Mouse (Mus musculus): ENCODE data around the gene Gm9747.

Gm9747 gene

GRCm38 (mm10) chr1:82232812-82233211, at the start of gene Gm9747:
Gene Gm9747, plus strand, starts transcription at chr1:82233112.
- DNase-seq (ENCODE audit: low read depth, low spot score), result no peak
- Histone ChIP-seq H3K27me3 (ENCODE audit: control insufficient read depth, insufficient read depth, low read length, poor library complexity, severe bottlenecking) (no peaks in the 10 kb centered on the region; the same call in 1 of the 2 replicates), H3K36me3 (ENCODE audit: control insufficient read depth, insufficient read depth, low read length, poor library complexity, severe bottlenecking) (no peaks in the 10 kb centered on the region)

GRCm38 (mm10) chr1:82183913-82184442, 48.9 kb upstream of the Gm9747 start:
- no peaks in the 10 kb centered on the region for H3K27me3 ChIP-seq (ENCODE audit: control insufficient read depth, insufficient read depth, low read length, poor library complexity, severe bottlenecking)
- DNase-seq (ENCODE audit: low read depth, low spot score), result no peak
- H3K36me3 ChIP-seq (ENCODE audit: control insufficient read depth, insufficient read depth, low read length, poor library complexity, severe bottlenecking), result no peaks in the 10 kb centered on the region

DNA sequence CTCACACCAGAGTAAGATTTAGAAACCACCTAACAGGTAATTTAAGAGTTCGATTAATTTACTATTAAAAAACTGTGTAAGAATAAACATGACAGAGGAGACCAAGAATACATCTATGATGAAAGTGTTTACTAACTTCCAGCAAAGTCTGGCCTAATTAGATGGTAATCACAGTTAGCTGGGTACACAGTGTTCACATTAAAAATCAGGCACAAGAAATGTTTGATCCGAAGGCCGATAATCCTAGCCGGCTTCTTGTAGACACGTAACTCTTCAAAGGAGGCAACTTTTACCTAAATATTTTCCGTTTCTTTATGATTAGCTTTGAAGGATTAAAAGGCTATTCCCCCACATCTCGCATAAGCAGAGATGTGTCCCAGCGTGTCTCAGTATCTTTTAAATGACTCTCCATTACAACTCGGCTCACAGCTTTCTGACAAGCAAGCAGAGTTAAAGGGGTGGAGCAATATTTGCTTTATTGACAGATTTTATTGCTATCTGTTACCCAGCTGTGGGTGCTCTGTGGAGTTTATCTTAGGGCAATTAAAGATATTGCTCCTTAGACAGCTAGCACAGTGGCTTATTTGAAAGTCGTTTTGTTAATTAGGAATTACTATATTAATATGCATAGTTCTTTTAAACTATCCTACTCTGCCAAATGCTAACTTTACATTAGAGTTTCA, 44.2 kb upstream of the Gm9747 start:
- Histone ChIP-seq H3K36me3 (ENCODE audit: control insufficient read depth, insufficient read depth, low read length, poor library complexity, severe bottlenecking) (no peaks in the 10 kb centered on the region), H3K27me3 (ENCODE audit: control insufficient read depth, insufficient read depth, low read length, poor library complexity, severe bottlenecking) (no peaks in the 10 kb centered on the region)
- no peak for DNase-seq (ENCODE audit: low read depth, low spot score)

- no peak for DNase-seq (ENCODE audit: low read depth, low spot score)
- Histone ChIP-seq H3K36me3 (ENCODE audit: control insufficient read depth, insufficient read depth, low read length, poor library complexity, severe bottlenecking) (no peaks in the 10 kb centered on the region), H3K27me3 (ENCODE audit: control insufficient read depth, insufficient read depth, low read length, poor library complexity, severe bottlenecking) (no peaks in the 10 kb centered on the region)
These were observed 43.4 kb upstream of the Gm9747 start for GRCm38 (mm10) chr1:82189516-82189915.

DNA sequence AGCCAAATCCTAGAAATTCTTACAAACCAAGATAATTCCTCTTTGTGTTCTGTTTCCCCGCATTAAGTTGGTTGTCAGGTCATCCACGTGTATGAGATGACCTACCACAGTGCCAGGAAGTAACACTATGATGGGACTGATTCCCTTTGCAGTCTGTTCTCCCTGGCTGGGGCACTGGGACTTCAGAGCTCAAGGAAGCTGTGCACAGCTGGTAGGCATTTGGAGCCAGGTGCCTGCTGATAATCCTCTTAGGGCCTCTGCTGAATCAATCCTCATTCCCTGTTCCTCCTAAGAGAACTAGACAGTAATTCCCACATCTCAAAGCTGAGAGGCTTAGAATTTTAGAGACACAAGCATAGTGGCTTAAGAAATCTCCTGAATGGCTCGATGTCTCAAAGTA, 41.3 kb upstream of the Gm9747 start:
- DNase-seq (ENCODE audit: low read depth, low spot score), result no peak
- Histone ChIP-seq H3K36me3 (ENCODE audit: control insufficient read depth, insufficient read depth, low read length, poor library complexity, severe bottlenecking) (no peaks in the 10 kb centered on the region), H3K27me3 (ENCODE audit: control insufficient read depth, insufficient read depth, low read length, poor library complexity, severe bottlenecking) (no peaks in the 10 kb centered on the region)

DNA sequence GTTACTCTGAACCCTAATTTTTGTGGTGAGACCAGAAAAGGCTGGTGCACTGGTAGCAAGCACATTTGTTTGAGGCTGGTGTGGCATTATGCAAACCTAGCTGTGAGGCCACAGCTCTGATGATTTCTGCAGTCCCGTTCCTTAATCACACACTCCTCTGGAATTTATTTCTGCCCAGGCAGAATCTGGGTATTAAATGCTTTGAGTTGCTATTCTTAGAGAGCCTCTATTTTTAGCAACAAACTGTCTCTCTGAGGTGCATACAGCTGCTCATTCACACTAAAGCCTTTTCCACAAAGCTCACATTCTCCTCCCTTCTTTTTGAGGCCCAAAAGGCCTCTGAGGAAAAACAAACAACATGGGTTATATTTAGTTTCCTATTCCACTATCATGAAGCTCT, 33.0 kb upstream of the Gm9747 start:
- Histone ChIP-seq H3K36me3 (ENCODE audit: control insufficient read depth, insufficient read depth, low read length, poor library complexity, severe bottlenecking) (no peaks in the 10 kb centered on the region), H3K27me3 (ENCODE audit: control insufficient read depth, insufficient read depth, low read length, poor library complexity, severe bottlenecking) (no peaks in the 10 kb centered on the region)
- no peak for DNase-seq (ENCODE audit: low read depth, low spot score)

DNA sequence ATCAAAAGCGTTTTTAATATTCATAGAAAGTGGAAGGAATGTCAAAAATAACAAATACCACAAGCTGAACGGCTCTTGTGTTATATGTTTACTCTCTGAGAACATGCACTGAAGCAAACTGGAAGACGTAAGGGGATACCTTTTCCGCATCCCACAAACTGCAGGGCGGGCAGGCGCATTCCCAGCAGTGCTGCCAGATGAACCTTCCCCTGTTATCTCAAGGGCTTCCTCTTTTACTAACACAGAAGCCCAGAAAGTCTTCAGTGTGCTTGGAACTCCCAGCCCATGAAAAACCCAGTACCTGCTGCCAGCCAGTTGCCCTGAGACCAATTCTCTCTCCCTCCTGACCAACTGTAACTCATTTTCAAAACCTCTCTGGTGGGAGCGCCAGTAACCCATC, 32.3 kb upstream of the Gm9747 start:
- H3K27me3 ChIP-seq (ENCODE audit: control insufficient read depth, insufficient read depth, low read length, poor library complexity, severe bottlenecking), result no peaks in the 10 kb centered on the region
- no peak for DNase-seq (ENCODE audit: low read depth, low spot score)
- no peaks in the 10 kb centered on the region for H3K36me3 ChIP-seq (ENCODE audit: control insufficient read depth, insufficient read depth, low read length, poor library complexity, severe bottlenecking)

GRCm38 (mm10) chr1:82207511-82207910, 25.4 kb upstream of the Gm9747 start:
- H3K36me3 ChIP-seq (ENCODE audit: control insufficient read depth, insufficient read depth, low read length, poor library complexity, severe bottlenecking), result no peaks in the 10 kb centered on the region
- DNase-seq (ENCODE audit: low read depth, low spot score), result no peak
- H3K27me3 ChIP-seq (ENCODE audit: control insufficient read depth, insufficient read depth, low read length, poor library complexity, severe bottlenecking), result no peaks in the 10 kb centered on the region

GRCm38 (mm10) chr1:82220673-82221396, 12.1 kb upstream of the Gm9747 start:
- Histone ChIP-seq H3K27me3 (ENCODE audit: control insufficient read depth, insufficient read depth, low read length, poor library complexity, severe bottlenecking) (no peaks in the 10 kb centered on the region), H3K36me3 (ENCODE audit: control insufficient read depth, insufficient read depth, low read length, poor library complexity, severe bottlenecking) (no peaks in the 10 kb centered on the region)
- no peak for DNase-seq (ENCODE audit: low read depth, low spot score)

DNA sequence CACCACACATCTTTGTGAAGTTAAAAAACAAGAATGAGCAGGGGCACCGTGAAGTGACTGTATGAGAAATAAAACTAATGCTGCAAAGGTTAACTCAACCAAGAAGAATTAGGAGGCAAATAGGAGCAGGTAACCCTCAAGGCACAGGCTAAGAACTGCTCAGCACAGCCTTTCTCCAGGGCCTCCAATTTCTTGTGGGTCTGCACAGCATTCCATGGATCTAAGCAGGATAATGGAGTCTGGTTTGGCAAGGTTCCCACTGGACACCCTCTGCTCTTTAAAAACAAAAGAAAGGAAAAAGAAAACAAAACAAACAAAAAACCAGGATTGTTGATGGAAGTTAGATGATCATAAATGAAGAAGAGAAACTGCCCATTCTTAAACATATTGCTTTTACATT, 11.4 kb upstream of the Gm9747 start:
- DNase-seq (ENCODE audit: low read depth, low spot score), result no peak
- Histone ChIP-seq H3K27me3 (ENCODE audit: control insufficient read depth, insufficient read depth, low read length, poor library complexity, severe bottlenecking) (no peaks in the 10 kb centered on the region), H3K36me3 (ENCODE audit: control insufficient read depth, insufficient read depth, low read length, poor library complexity, severe bottlenecking) (no peaks in the 10 kb centered on the region)

DNA sequence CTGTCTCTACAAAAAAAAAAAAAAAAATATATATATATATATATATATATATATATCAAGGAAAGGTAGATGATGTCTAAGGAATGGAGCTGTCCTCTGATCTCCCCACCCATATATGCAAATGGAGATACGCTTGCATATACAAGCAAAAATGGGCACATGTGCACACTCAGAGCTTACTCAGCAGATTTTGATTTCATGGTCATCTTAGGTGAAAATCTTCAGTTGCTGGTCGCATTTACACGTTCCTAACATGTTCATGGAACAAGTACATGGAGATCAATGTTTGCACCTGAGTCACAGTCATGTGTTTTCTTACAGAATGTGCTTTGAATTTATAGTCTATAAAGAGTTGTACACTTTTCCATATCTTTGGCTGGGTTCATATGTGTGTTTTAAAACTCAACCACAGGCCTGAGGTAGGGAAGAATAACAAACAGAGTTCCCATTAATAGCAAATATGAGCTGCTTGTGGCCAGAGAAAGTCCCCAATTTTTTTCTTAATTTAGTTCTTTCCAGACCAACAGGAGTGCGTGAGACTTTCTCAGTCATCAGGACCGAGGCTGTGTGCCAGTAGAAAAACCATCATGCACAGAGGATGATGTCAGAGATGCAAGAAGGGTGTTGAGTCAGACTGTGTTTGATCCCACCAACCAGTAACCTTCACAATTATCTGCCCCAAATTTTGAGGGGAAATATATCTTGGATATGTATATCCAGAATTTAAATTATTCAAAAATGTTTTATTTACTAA, 9.7 kb upstream of the Gm9747 start:
- Histone ChIP-seq H3K36me3 (ENCODE audit: control insufficient read depth, insufficient read depth, low read length, poor library complexity, severe bottlenecking) (no peaks in the 10 kb centered on the region), H3K27me3 (ENCODE audit: control insufficient read depth, insufficient read depth, low read length, poor library complexity, severe bottlenecking) (no peaks in the 10 kb centered on the region)
- DNase-seq (ENCODE audit: low read depth, low spot score), result no peak

GRCm38 (mm10) chr1:82228841-82229240, 4.1 kb upstream of the Gm9747 start:
- DNase-seq (ENCODE audit: low read depth, low spot score), result no peak
- Histone ChIP-seq H3K36me3 (ENCODE audit: control insufficient read depth, insufficient read depth, low read length, poor library complexity, severe bottlenecking) (no peaks in the 10 kb centered on the region), H3K27me3 (ENCODE audit: control insufficient read depth, insufficient read depth, low read length, poor library complexity, severe bottlenecking) (no peaks in the 10 kb centered on the region)

DNA sequence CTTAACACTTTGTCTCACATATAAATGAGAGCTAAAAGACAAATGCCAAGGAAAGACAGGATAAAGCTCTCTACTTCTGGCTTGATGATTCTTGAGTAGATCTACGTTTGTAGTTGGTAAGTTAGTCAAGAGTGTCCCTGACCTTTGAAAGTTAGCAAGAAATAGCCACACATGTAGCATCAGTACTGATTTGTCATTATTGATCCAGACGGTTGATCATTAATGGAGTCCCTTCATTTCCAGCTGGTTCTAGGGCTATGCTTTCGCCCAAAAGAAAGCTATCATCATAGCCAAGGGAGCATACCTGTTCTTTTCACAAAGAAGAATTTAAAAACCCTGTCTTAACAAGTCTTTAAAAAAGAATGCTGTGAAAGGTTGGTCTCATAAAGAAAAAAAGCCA, 1.7 kb downstream of the Gm9747 start:
- H3K36me3 ChIP-seq (ENCODE audit: control insufficient read depth, insufficient read depth, low read length, poor library complexity, severe bottlenecking), result no peaks in the 10 kb centered on the region
- H3K27me3 ChIP-seq (ENCODE audit: control insufficient read depth, insufficient read depth, low read length, poor library complexity, severe bottlenecking), result no peaks in the 10 kb centered on the region; the same call in 1 of the 2 replicates
- no peak for DNase-seq (ENCODE audit: low read depth, low spot score)

DNA sequence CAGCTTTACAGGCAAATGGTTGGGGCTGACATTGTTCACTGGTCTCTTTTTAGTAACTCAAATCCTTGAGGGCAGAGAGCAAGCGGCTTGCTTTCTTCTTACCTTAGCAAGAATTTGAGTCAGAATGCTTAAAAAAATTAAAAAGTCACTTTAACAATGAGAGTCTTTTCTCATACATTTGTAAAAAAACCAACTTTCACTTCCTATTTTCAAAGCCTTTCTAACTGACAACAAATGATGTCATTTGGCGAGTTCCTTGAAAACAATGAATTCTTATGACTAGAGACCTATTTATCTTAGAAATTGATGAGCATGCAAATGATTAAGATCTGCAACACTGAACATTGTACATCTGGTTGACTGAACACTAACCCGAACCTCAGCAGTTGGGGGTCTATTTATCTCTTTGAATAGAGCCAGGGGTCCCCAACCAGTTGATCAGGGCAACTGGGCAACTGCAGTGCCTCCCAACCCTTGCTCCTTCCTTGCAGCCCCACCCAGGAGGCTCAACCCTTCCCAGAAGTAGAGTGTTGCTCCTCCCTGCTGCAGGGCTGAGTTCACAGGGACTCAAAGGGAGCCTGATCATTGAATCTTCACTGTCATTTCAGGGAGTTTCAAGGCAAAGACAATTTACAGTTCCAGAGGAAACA, 2.7 kb downstream of the Gm9747 start:
- peak; percentile 61 for DNase-seq (ENCODE audit: low read depth, low spot score)
- no peaks in the 10 kb centered on the region for H3K36me3 ChIP-seq (ENCODE audit: control insufficient read depth, insufficient read depth, low read length, poor library complexity, severe bottlenecking)
- no peaks in the 10 kb centered on the region; the same call in 1 of the 2 replicates for H3K27me3 ChIP-seq (ENCODE audit: control insufficient read depth, insufficient read depth, low read length, poor library complexity, severe bottlenecking)

Data from splenic B cell, adult 2 months (primary cell).